Mouse (Mus musculus): ENCODE measurements at regions not wholly inside any gene's neighbourhood (a gene's known extent, or its start where the extent isn't known, plus 50 kb on each side); places are given as distances from the start of the nearest gene placed in this dataset.

DNA sequence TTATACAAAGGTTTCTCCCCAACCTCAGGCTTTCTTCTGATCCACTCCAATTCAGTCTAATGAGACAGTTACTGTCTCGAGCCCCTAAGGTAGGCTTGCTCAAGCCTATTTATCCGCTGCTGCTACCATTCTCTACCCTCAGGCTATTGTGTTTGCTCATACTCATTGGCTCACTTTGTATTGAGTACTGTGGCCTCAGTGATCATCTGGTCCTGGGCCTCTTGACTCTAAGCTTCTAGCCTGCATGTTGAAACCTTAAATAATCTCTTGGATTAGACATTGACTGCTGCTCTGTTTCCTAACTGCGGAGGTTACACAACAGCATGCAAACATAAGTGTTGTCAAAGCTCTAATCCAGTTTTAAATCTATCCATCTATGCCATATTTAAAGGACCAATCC lies 99.4 kb upstream of the Pkn2 start:
- H3K4me3 ChIP-seq (ENCODE audit: insufficient read depth, low read depth, low read length), result no peak overlapping the region
- 88% methylated on average over 3 of the region's 3 CpGs for WGBS
- no peaks in the 10 kb centered on the region for H3K4me1 ChIP-seq (ENCODE audit: control insufficient read depth, insufficient read depth, low read length)
- H3K36me3 ChIP-seq (ENCODE audit: control insufficient read depth, insufficient read depth, low read length), result no peaks in the 10 kb centered on the region
- H3K27ac ChIP-seq (ENCODE audit: insufficient read depth, low read depth, low read length), result no peak overlapping the region
- H3K27me3 ChIP-seq (replicated peaks; ENCODE audit: control insufficient read depth, insufficient read depth, low read length), result no peaks in the 10 kb centered on the region; the same call in 1 of the 2 replicates
- DNase-seq, result no peak
- TF ChIP-seq POLR2A (IDR thresholded peaks at IDR 0.05; ENCODE audit: low read depth, low read length) (no peak), CTCF (conservative IDR thresholded peaks at IDR 0.05; ENCODE audit: insufficient read depth, insufficient read length, low read depth, low read length) (no peak)

DNA sequence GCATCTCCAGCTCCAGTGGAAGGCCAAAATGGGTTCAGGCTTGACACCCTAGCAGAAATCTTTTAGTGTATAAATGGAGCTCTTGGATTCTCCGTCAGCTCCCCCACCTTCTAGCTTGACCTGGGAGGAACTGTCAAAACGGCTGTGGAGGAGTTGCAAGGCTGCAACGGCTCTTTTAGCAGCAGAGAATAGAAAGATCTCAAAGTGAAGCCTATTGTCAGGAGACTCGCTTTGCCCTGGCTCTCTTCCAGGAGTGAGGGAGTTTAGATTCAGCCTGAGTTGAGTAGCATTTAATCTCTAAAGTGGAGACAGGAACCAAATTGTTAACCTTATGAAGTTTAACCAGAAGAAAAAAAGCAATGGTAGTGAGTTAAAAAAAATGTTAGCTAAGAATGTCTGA lies 97.4 kb upstream of the Pkn2 start:
- TF ChIP-seq CTCF (conservative IDR thresholded peaks at IDR 0.05; ENCODE audit: insufficient read depth, insufficient read length, low read depth, low read length) (no peak), POLR2A (IDR thresholded peaks at IDR 0.05; ENCODE audit: low read depth, low read length) (no peak)
- no peaks in the 10 kb centered on the region for H3K4me1 ChIP-seq (ENCODE audit: control insufficient read depth, insufficient read depth, low read length)
- WGBS, result 26% methylated on average over 4 of the region's 4 CpGs
- no peaks in the 10 kb centered on the region for H3K36me3 ChIP-seq (ENCODE audit: control insufficient read depth, insufficient read depth, low read length)
- H3K27me3 ChIP-seq (replicated peaks; ENCODE audit: control insufficient read depth, insufficient read depth, low read length), result no peaks in the 10 kb centered on the region; the same call in 1 of the 2 replicates
- DNase-seq, result no peak
- no peak overlapping the region for H3K27ac ChIP-seq (ENCODE audit: insufficient read depth, low read depth, low read length)
- H3K4me3 ChIP-seq (ENCODE audit: insufficient read depth, low read depth, low read length), result no peak overlapping the region

DNA sequence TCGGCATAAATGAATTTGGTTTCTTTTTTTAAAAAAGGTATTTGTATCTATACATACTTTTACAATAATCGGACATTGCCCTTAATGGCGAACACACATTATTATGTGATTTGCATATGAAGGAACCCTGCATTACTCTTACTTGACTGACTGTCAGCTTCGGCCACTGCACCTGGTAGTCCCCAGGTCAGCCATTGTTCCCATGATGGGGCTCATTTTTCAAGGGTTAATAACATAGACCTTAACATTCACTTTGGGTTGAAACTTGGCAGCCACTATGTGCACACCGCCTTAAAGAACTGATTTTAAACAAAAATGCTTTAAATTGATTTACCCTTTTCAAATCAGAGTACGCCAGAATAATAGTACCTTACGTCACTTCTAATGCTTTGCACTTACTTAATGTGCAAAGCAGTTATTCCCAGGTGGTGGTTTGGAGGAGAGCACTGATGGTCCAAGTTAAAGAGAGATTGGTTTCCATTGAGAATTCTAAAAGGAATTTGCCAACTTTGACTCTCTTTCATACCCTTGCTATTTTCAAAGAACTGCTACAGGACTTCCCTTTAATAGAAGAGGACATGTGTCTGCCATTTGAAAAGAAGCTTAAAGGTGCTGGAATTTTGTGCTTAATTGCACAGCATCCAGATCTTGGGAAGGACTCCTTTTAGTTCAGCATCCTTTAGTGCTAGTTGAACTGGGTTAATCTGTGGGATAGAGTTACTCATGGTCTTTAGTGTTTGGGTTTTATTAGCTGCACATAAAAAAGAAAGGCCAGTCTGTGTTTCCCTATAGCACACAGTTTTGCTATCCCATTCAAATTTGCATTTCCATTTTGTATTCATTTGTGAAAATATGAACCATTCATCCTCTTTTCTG lies 95.0 kb upstream of the Pkn2 start:
- TF ChIP-seq POLR2A (IDR thresholded peaks at IDR 0.05; ENCODE audit: low read depth, low read length), result no peak
- TF ChIP-seq CTCF (conservative IDR thresholded peaks at IDR 0.05; ENCODE audit: insufficient read depth, insufficient read length, low read depth, low read length), result no peak
- Histone ChIP-seq H3K36me3 (ENCODE audit: control insufficient read depth, insufficient read depth, low read length) (no peaks in the 10 kb centered on the region), H3K27me3 (replicated peaks; ENCODE audit: control insufficient read depth, insufficient read depth, low read length) (no peaks in the 10 kb centered on the region; the same call in 1 of the 2 replicates), H3K27ac (ENCODE audit: insufficient read depth, low read depth, low read length) (no peak overlapping the region), H3K4me3 (ENCODE audit: insufficient read depth, low read depth, low read length) (no peak overlapping the region), H3K4me1 (ENCODE audit: control insufficient read depth, insufficient read depth, low read length) (no peaks in the 10 kb centered on the region)
- WGBS, result 95% methylated on average over 7 of the region's 7 CpGs
- no peak for DNase-seq

DNA sequence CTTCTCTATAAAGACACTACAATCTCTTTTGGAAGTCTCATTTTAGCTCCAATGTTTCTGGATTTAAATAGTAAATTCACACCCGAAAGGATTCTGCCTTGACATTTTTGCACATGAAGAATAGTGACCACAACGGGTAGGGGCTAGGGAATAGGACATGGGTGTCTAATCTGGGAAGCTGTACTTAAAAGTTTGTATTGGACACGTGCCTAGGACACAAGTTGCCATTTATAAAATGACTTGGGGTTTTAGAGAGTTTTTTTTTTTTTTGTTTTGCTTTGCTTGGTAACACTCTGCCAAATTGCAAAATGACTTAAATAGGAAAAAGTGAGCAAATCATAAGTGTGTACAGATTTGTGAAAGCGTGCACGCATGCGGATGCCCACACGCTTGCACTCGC lies 93.8 kb upstream of the Pkn2 start:
- Histone ChIP-seq H3K27me3 (replicated peaks; ENCODE audit: control insufficient read depth, insufficient read depth, low read length) (no peaks in the 10 kb centered on the region; the same call in 1 of the 2 replicates), H3K4me1 (ENCODE audit: control insufficient read depth, insufficient read depth, low read length) (no peaks in the 10 kb centered on the region), H3K27ac (ENCODE audit: insufficient read depth, low read depth, low read length) (no peak overlapping the region), H3K4me3 (ENCODE audit: insufficient read depth, low read depth, low read length) (no peak overlapping the region), H3K36me3 (ENCODE audit: control insufficient read depth, insufficient read depth, low read length) (no peaks in the 10 kb centered on the region)
- no peak for DNase-seq
- TF ChIP-seq POLR2A (IDR thresholded peaks at IDR 0.05; ENCODE audit: low read depth, low read length), result no peak
- no peak for TF ChIP-seq CTCF (conservative IDR thresholded peaks at IDR 0.05; ENCODE audit: insufficient read depth, insufficient read length, low read depth, low read length)
- WGBS, result 75% methylated on average over 8 of the region's 8 CpGs

GRCm38 (mm10) chr3:142969501-142969900 lies 87.7 kb upstream of the Pkn2 start:
- Histone ChIP-seq H3K4me3 (ENCODE audit: insufficient read depth, low read depth, low read length) (no peak overlapping the region), H3K4me1 (ENCODE audit: control insufficient read depth, insufficient read depth, low read length) (no peaks in the 10 kb centered on the region), H3K27ac (ENCODE audit: insufficient read depth, low read depth, low read length) (no peak overlapping the region), H3K27me3 (replicated peaks; ENCODE audit: control insufficient read depth, insufficient read depth, low read length) (no peaks in the 10 kb centered on the region), H3K36me3 (ENCODE audit: control insufficient read depth, insufficient read depth, low read length) (no peaks in the 10 kb centered on the region)
- no peak for DNase-seq
- 65% methylated on average over 2 of the region's 2 CpGs for WGBS
- TF ChIP-seq CTCF (conservative IDR thresholded peaks at IDR 0.05; ENCODE audit: insufficient read depth, insufficient read length, low read depth, low read length), result no peak
- TF ChIP-seq POLR2A (IDR thresholded peaks at IDR 0.05; ENCODE audit: low read depth, low read length), result no peak

GRCm38 (mm10) chr3:142965604-142966003 lies 83.8 kb upstream of the Pkn2 start:
- Histone ChIP-seq H3K4me1 (ENCODE audit: control insufficient read depth, insufficient read depth, low read length) (no peaks in the 10 kb centered on the region), H3K27ac (ENCODE audit: insufficient read depth, low read depth, low read length) (no peak overlapping the region), H3K27me3 (replicated peaks; ENCODE audit: control insufficient read depth, insufficient read depth, low read length) (no peaks in the 10 kb centered on the region), H3K36me3 (ENCODE audit: control insufficient read depth, insufficient read depth, low read length) (no peaks in the 10 kb centered on the region), H3K4me3 (ENCODE audit: insufficient read depth, low read depth, low read length) (no peak overlapping the region)
- TF ChIP-seq CTCF (conservative IDR thresholded peaks at IDR 0.05; ENCODE audit: insufficient read depth, insufficient read length, low read depth, low read length), result no peak
- no peak for TF ChIP-seq POLR2A (IDR thresholded peaks at IDR 0.05; ENCODE audit: low read depth, low read length)
- no peak for DNase-seq
- 71% methylated on average over 4 of the region's 4 CpGs for WGBS

DNA sequence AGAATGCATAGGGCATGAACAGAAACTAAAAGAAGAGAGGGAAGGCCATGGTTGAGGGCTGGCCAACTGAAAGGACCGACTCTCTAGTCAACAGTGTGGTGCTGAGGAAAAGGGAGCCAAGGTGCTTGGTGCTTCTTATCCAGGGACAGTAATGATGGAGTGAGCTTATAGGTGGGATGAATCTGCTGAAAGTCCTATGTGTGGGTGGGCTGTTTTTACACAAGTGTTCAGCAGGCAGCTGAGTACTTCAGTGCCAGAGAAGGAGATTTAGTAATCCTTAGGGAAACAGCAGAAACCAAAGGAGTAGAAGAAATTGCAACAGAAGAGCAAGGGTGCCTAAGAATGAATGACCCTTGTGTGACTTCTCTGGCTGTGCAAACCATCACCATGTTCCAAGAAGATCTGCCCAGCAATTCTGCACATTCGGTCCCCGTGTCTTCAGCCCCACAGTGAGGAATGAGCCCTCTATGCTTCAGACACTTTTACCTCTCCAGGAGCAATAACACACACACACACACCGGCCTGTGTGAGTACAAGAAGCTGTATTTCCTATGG lies 82.1 kb upstream of the Pkn2 start:
- WGBS, result 90% methylated on average over 4 of the region's 4 CpGs
- H3K36me3 ChIP-seq (ENCODE audit: control insufficient read depth, insufficient read depth, low read length), result no peaks in the 10 kb centered on the region
- DNase-seq, result no peak
- H3K27ac ChIP-seq (ENCODE audit: insufficient read depth, low read depth, low read length), result no peak overlapping the region
- H3K4me1 ChIP-seq (ENCODE audit: control insufficient read depth, insufficient read depth, low read length), result no peaks in the 10 kb centered on the region
- TF ChIP-seq CTCF (conservative IDR thresholded peaks at IDR 0.05; ENCODE audit: insufficient read depth, insufficient read length, low read depth, low read length), result no peak
- no peak for TF ChIP-seq POLR2A (IDR thresholded peaks at IDR 0.05; ENCODE audit: low read depth, low read length)
- H3K4me3 ChIP-seq (ENCODE audit: insufficient read depth, low read depth, low read length), result no peak overlapping the region
- no peaks in the 10 kb centered on the region for H3K27me3 ChIP-seq (replicated peaks; ENCODE audit: control insufficient read depth, insufficient read depth, low read length)

Data from kidney, adult 2 months (tissue).